8 mouse cellular contexts compared by ENCODE assay signal in genomic region chr4:46507736-46508460, GRCm38 (mm10). TPM values are rescaled to one million over a fixed set of nuclear protein-coding genes. Genes with fewer than 3 reads are reported as not detected.
A peak's percentile ranks its signal among the peaks of the same experiment; 100 is the strongest.
DNase-seq lines count a peak whose midpoint lies in the region; ATAC-seq lines count a peak whose summit lies in the region.

No protein-coding gene starts in this region.

- H3K4me3 ChIP-seq in erythroblast, embryonic 14.5 days (replicated peaks): peak overlapping the region; percentile 76
- H3K4me3 ChIP-seq in heart, embryonic 12.5 days: peak overlapping the region; percentile 69
- peak overlapping the region; percentile 58 for H3K4me3 ChIP-seq in kidney, embryonic 15.5 days (replicated peaks)
- H3K4me3 ChIP-seq in liver, embryonic 12.5 days: peak overlapping the region; percentile 73
- H3K4me3 ChIP-seq in stomach, embryonic 16.5 days (replicated peaks; ENCODE audit: low read length): peak overlapping the region; percentile 67

- WGBS in heart, embryonic 12.5 days: 12% methylated on average over 16 of the region's 16 CpGs
- WGBS in kidney, embryonic 15.5 days: 10% methylated on average over 16 of the region's 16 CpGs
- WGBS in liver, embryonic 12.5 days (ENCODE audit: insufficient replicate concordance): 4% methylated on average over 16 of the region's 16 CpGs
- 10% methylated on average over 16 of the region's 16 CpGs for WGBS in stomach, embryonic 16.5 days

- peaks cover 15% of the 10 kb centered on the region for H3K27me3 ChIP-seq in erythroblast, embryonic 14.5 days (ENCODE audit: control insufficient read depth)
- peaks cover 7% of the 10 kb centered on the region; the same call in 1 of the 2 replicates for H3K27me3 ChIP-seq in heart, embryonic 12.5 days (replicated peaks)
- peaks cover 18% of the 10 kb centered on the region for H3K27me3 ChIP-seq in kidney, embryonic 15.5 days
- peaks cover 12% of the 10 kb centered on the region for H3K27me3 ChIP-seq in liver, embryonic 12.5 days (replicated peaks)
- no peaks in the 10 kb centered on the region for H3K27me3 ChIP-seq in stomach, embryonic 16.5 days (ENCODE audit: control insufficient read depth, insufficient read depth, low read length)

- peaks cover 44% of the 10 kb centered on the region for H3K4me1 ChIP-seq in erythroblast, embryonic 14.5 days (ENCODE audit: control insufficient read depth)
- peaks cover 7% of the 10 kb centered on the region; the same call in 1 of the 2 replicates for H3K4me1 ChIP-seq in heart, embryonic 12.5 days (replicated peaks)
- peaks cover 11% of the 10 kb centered on the region for H3K4me1 ChIP-seq in kidney, embryonic 15.5 days
- H3K4me1 ChIP-seq in liver, embryonic 12.5 days: peaks cover 51% of the 10 kb centered on the region
- peaks cover 6% of the 10 kb centered on the region; the same call in 1 of the 2 replicates for H3K4me1 ChIP-seq in stomach, embryonic 16.5 days (ENCODE audit: control insufficient read depth, insufficient read depth, low read length)

- H3K4me2 ChIP-seq in heart, embryonic 12.5 days: peak overlapping the region; percentile 97
- H3K4me2 ChIP-seq in kidney, embryonic 15.5 days: peak overlapping the region; percentile 90
- H3K4me2 ChIP-seq in liver, embryonic 12.5 days: peak overlapping the region; percentile 100
- H3K4me2 ChIP-seq in stomach, embryonic 16.5 days (ENCODE audit: low read depth, low read length): peak overlapping the region; percentile 99

- H3K36me3 ChIP-seq in erythroblast, embryonic 14.5 days (ENCODE audit: control insufficient read depth): peaks cover 23% of the 10 kb centered on the region
- H3K36me3 ChIP-seq in heart, embryonic 12.5 days: peaks cover 17% of the 10 kb centered on the region
- H3K36me3 ChIP-seq in kidney, embryonic 15.5 days: peaks cover 14% of the 10 kb centered on the region
- peaks cover 26% of the 10 kb centered on the region for H3K36me3 ChIP-seq in liver, embryonic 12.5 days
- peaks cover 6% of the 10 kb centered on the region; the same call in 1 of the 2 replicates for H3K36me3 ChIP-seq in stomach, embryonic 16.5 days (ENCODE audit: control insufficient read depth, insufficient read depth, low read length)

- peak; percentile 40; the same call in 1 of the 2 replicates for ATAC-seq in heart, embryonic 12.5 days (ENCODE audit: insufficient number of reproducible peaks, low FRiP score)
- peak; percentile 68 for ATAC-seq in kidney, embryonic 15.5 days (replicated peaks; ENCODE audit: low FRiP score)
- ATAC-seq in liver, embryonic 12.5 days: no peak
- peak; percentile 35; the same call in 1 of the 2 replicates for ATAC-seq in stomach, embryonic 16.5 days (ENCODE audit: insufficient read depth, low FRiP score)

- H3K9ac ChIP-seq in heart, embryonic 12.5 days: no peak overlapping the region
- 0 out of 2 replicates have a peak overlapping the region, but pooled peaks have one; percentile 17 for H3K9ac ChIP-seq in kidney, embryonic 15.5 days
- peak overlapping the region; percentile 62 for H3K9ac ChIP-seq in liver, embryonic 12.5 days
- peak overlapping the region; percentile 50 for H3K9ac ChIP-seq in stomach, embryonic 16.5 days (ENCODE audit: low read length)

- peak overlapping the region; percentile 51; the same call in 1 of the 2 replicates for H3K27ac ChIP-seq in heart, embryonic 12.5 days (ENCODE audit: poor library complexity, severe bottlenecking)
- peak overlapping the region; percentile 54; the same call in 1 of the 2 replicates for H3K27ac ChIP-seq in kidney, embryonic 15.5 days
- peak overlapping the region; percentile 79 for H3K27ac ChIP-seq in liver, embryonic 12.5 days
- H3K27ac ChIP-seq in stomach, embryonic 16.5 days (ENCODE audit: low read length): peak overlapping the region; percentile 87

- peak; percentile 88 for DNase-seq in CD4-positive helper T cell, adult 2 months (ENCODE audit: low read depth, low spot score)
- DNase-seq in brain, adult 2 months (ENCODE audit: low read depth, low spot score): peak; percentile 79
- peak; percentile 92 for DNase-seq in naive thymus-derived CD4-positive, alpha-beta T cell, adult 2 months (ENCODE audit: low read depth)

- peaks cover 3% of the 10 kb centered on the region for H3K9me3 ChIP-seq in erythroblast, embryonic 14.5 days (ENCODE audit: control insufficient read depth, low read length)
- peaks cover 4% of the 10 kb centered on the region for H3K9me3 ChIP-seq in heart, embryonic 12.5 days (replicated peaks)
- no peaks in the 10 kb centered on the region for H3K9me3 ChIP-seq in kidney, embryonic 15.5 days (replicated peaks)
- H3K9me3 ChIP-seq in liver, embryonic 12.5 days (replicated peaks): no peaks in the 10 kb centered on the region
- no peaks in the 10 kb centered on the region for H3K9me3 ChIP-seq in stomach, embryonic 16.5 days (replicated peaks; ENCODE audit: control insufficient read depth, low read length)

RNA-seq across cellular contexts. Expression of gene Nans, which starts 18.9 kb away (rescaled TPM):
- polyA plus RNA-seq in erythroblast, embryonic 14.5 days (2012): 7.2 and 7.6 TPM in 2 replicates
- 62.2 and 68.3 TPM in 2 replicates for polyA plus RNA-seq in heart, embryonic 12.5 days (2016; fragmentation: Nextera tagmentation; extraction: Ambion mirVana)
- polyA plus RNA-seq in kidney, embryonic 15.5 days (2015; fragmentation: Nextera tagmentation; extraction: Ambion mirVana): 73.0 and 82.4 TPM in 2 replicates
- polyA plus RNA-seq in liver, embryonic 12.5 days (2016; fragmentation: Nextera tagmentation; extraction: Ambion mirVana): 75.7 and 78.4 TPM in 2 replicates
- polyA plus RNA-seq in stomach, embryonic 16.5 days (2015; fragmentation: Nextera tagmentation; extraction: Ambion mirVana): 90.7 and 101 TPM in 2 replicates

RNA-seq across cellular contexts. Expression of gene Trim14, which starts 28.0 kb away (rescaled TPM):
- 0.03 and 0.38 TPM in 2 replicates for polyA plus RNA-seq in erythroblast, embryonic 14.5 days (2012)
- polyA plus RNA-seq in heart, embryonic 12.5 days (2016; fragmentation: Nextera tagmentation; extraction: Ambion mirVana): 0.78 and 1.5 TPM in 2 replicates
- polyA plus RNA-seq in kidney, embryonic 15.5 days (2015; fragmentation: Nextera tagmentation; extraction: Ambion mirVana): 1.8 and 2.7 TPM in 2 replicates
- polyA plus RNA-seq in liver, embryonic 12.5 days (2016; fragmentation: Nextera tagmentation; extraction: Ambion mirVana): 8.5 and 8.9 TPM in 2 replicates
- 4.4 and 5.7 TPM in 2 replicates for polyA plus RNA-seq in stomach, embryonic 16.5 days (2015; fragmentation: Nextera tagmentation; extraction: Ambion mirVana)

RNA-seq across cellular contexts. Expression of gene Anp32b, which starts 57.2 kb away (rescaled TPM):
- 431 and 451 TPM in 2 replicates for polyA plus RNA-seq in erythroblast, embryonic 14.5 days (2012)
- 209 and 214 TPM in 2 replicates for polyA plus RNA-seq in heart, embryonic 12.5 days (2016; fragmentation: Nextera tagmentation; extraction: Ambion mirVana)
- 339 and 351 TPM in 2 replicates for polyA plus RNA-seq in kidney, embryonic 15.5 days (2015; fragmentation: Nextera tagmentation; extraction: Ambion mirVana)
- polyA plus RNA-seq in liver, embryonic 12.5 days (2016; fragmentation: Nextera tagmentation; extraction: Ambion mirVana): 669 and 722 TPM in 2 replicates
- polyA plus RNA-seq in stomach, embryonic 16.5 days (2015; fragmentation: Nextera tagmentation; extraction: Ambion mirVana): 184 and 201 TPM in 2 replicates
